Mouse (Mus musculus): ENCODE results near the gene Faf2. TPM values are rescaled to one million over a fixed set of nuclear protein-coding genes. Genes with fewer than 3 reads are reported as not detected.

Faf2 gene
- polyA plus RNA-seq (2021; fragmentation: Nextera tagmentation) = 32.3 and 53.8 TPM in 2 replicates
- long read RNA-seq, experiment 1, full-length matches to known transcripts = 97 of 138 reads
- long read RNA-seq, experiment 1, partial matches to known transcripts = 9 of 138 reads
- long read RNA-seq, experiment 1, other reads (novel, unspliced or antisense) = 32 of 138 reads
- long read RNA-seq, experiment 2, full-length matches to known transcripts = 19 of 39 reads
- long read RNA-seq, experiment 2, partial matches to known transcripts = 12 of 39 reads
- long read RNA-seq, experiment 2, other reads (novel, unspliced or antisense) = 8 of 39 reads

DNA sequence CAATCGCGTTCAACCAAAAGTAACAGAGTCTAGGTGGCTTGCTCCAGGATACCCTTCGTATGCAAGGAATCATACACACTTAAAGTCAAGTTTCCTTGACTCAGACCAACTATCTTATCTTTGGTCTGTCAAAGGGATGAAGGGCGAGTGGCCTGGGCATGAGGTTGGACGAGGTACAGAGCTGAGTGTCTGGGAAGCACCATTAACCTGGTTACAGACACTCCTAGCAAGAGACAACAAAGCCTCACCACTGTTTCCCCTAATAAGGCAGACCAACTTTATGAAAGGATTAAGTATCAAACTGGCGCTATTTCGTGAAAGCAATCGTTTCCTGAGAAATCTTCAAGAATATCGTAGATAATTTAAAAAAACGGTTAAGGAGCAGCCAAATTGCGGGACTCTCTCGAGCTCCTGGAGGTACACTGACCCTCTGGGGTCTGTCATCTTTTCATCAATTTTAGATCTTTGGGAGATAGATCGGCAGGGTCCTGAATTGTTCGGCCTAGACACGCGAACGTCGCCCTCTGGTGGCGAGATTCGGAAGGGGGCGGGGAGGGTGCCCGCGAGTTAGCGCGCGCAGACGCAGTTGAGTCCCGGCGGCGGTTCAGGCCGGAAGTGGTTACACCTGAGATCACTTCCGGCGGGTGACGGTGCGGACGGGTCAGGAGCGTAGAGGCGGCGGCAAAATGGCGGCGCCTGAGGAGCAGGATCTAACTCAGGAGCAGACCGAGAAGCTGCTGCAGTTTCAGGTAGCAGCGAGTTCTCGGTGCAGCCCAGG, at the start of gene Faf2:
TSS of gene Faf2 (plus strand) at position 630 of the 778 bp plus-strand sequence.

DNA sequence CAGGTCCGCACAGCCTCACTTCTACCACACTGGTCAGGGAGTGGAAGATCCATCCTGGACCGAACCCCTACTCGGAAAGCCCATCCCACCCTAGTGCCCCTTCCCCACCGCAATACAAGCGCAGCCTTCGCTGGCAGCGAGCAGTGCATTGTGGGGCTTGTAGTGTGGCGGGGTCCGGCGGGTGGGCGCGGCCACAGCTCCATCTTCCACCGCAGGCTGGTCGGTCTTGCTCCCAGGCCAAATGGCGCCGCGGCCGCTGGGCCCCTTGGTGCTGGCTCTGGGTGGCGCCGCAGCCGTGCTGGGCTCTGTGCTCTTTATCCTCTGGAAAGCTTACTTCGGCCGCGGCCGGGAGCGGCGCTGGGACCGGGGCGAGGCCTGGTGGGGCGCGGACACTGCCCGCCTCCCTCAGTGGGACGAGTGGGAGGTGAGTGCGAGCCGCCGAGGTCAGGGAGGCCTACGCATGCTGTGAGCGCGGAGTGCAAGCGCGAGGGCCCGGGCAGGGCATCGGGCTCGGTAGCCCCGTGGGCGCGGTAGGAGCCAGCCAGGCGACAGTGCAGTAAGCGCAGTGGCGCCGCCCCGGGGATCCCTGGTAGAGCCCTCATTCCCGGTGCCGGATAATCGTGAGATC, 46.6 kb upstream of the Faf2 start, which contains the start of gene Arl10:
TSS of gene Arl10 (plus strand) at position 162 of the 628 bp plus-strand sequence.

DNA sequence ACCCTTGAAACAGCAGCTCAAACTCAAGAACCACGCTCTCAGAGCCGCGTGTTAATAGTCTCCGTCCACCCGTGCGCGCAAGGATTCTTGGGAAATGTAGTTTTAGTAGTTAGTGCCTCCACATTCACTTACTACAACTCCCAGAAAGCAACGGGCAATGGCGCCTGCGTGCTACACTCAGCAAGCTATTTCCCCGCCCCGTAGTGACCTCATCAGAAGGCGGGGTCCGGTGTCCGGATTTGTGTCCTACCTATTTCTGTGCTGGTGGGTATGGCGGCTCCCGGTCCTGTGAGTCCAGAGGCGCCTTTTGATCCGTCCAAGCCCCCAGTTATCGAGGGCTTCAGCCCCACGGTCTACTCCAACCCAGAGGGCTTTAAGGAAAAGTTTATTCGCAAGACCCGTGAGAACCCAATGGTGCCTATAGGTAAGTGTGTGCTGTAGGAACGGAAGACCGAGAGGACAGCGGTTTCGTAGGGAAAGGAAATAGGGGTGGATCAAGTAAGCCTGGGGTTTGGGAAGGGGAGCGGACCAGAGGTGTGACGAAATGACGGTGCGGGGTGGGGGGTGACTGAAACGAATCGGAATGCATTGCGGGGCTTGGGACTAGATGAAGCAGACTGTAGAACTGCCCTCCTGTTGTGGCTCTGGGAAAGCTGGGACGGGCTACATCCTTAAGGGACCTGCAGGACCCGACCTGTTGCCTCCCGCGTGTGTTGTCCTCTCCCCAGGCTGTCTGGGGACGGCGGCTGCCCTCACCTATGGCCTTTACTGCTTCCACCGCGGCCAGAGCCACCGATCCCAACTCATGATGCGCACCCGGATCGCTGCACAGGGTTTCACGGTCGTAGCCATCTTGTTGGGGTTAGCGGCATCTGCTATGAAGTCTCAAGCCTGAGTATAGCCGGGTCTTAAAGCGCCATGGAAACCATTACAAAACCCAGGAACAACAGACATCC, 31.3 kb upstream of the Faf2 start, which contains the start of the genes Nop16 and Higd2a:
TSS of gene Nop16 (minus strand) at position 95 of the 956 bp plus-strand sequence.
TSS of gene Higd2a (plus strand) at position 212 of the 956 bp plus-strand sequence.

DNA sequence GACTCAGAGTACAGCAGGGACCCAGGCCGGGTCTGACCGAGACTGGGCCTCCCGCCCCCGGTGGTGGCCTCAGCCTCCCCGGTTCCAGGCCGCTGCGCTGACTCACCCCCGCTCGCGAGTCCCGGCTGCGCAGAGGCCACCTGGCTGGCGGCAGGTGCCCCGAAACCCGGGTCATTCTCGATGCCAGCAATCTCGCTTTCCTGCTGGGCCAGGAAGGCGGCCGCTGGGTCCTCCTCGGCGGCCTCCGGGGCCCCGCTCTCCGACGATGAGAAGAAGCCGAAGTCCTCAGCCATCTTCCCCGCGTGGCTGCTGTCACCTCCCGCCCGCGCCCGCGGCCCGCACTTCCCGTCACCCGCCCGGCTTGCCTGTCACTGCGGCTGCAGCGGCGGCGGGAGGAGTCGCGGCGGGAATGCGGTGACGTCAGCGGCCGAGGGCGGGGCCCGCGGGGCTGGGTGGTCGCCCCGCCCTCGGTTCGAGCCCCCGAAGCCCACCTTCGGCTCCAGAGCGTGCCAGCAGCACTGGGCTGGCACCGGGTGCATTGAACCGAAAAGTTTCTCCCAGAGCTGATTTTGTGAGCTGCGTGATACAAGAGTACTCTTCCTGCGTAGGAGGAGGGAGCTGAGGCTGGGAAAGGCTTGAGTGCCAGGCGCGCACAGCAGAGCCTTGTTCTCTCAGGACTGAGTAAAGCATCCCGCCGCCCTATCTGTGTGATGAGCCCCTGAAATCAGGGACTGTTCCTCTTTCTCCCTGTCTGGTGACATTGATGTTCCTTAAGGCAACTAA, 10.4 kb upstream of the Faf2 start, which contains the start of gene Cltb:
TSS of gene Cltb (minus strand) at position 373 of the 783 bp plus-strand sequence.

DNA sequence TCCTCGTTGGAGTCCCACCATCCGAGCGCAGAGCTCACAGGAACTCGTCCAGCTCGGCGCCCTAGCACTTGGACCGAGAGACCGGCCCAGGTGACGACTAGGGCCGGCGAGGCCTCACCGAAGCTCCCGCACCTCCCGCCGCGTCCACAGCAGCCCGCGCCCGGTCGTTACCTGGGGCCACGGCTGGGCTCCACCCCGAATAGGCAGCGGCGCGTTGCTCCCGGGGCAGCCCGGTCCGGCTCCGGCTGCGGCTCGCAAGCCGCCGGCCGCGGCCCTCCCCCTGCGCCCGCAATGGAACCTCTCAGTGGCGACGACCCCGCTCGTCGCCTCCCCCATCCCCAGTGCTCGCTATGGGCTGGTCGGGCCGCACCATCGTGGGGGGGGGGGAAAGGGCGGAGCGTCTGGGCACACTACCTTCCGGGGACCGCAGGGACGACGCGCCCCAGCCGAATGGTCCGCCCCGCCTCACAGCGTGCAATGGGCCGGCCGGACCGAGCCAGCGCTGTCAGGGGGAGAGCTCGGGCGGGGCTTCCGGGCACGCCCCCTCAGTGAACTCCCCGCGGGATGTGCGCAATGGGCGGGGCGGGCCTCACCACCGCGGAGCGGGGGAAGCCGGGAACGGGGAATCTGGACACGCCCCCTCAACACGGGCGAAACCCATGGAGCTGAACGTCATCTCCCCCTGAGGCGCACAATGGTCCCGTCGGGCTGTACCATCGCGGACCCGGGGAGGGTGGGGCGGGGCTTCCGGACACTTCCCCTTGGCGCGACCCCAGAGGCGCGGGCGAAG, 72.2 kb downstream of the Faf2 start, which contains the start of gene Rnf44:
TSS of gene Rnf44 (minus strand) at position 350 of the 790 bp plus-strand sequence.

DNA sequence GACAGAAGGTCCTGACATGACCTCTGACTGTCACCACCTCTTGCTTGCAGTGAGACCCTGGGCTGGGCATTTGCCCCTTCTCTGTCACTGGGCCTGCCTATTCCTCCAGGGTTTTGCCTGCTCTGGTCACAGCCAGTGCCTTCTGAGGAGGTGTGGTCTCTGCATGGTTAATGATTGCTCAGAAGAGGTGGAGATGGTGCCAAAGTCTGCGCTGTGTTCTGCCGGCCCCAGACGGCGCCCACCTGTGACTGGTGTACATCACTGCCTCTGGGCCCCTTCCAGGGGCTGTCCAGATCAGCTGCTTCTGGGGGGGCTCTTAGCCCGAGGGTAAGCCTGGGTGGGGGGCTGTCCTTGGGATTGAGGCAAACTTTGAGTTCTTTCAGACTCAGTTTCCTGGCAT, 79.7 kb downstream of the Faf2 start, which contains the start of gene Cdhr2:
TSS of gene Cdhr2 (plus strand) at position 219 of the 400 bp plus-strand sequence.

Other genes starting within 250 kb of the Faf2 start
- gene Thoc3, start 152.9 kb upstream of the Faf2 start, polyA plus RNA-seq (2021; fragmentation: Nextera tagmentation) = 37.9 and 59.1 TPM in 2 replicates
- 4.8 and 5.1 TPM in 2 replicates for gene Simc1, start 118.0 kb upstream of the Faf2 start, polyA plus RNA-seq (2021; fragmentation: Nextera tagmentation)
- gene 4833439L19Rik, start 56.3 kb upstream of the Faf2 start, polyA plus RNA-seq (2021; fragmentation: Nextera tagmentation) = 144 and 231 TPM in 2 replicates
- 29.6 and 29.7 TPM in 2 replicates for gene Arl10, start 46.8 kb upstream of the Faf2 start, polyA plus RNA-seq (2021; fragmentation: Nextera tagmentation)
- gene Nop16, start 31.7 kb upstream of the Faf2 start, polyA plus RNA-seq (2021; fragmentation: Nextera tagmentation) = 26.8 and 33.1 TPM in 2 replicates
- 459 and 466 TPM in 2 replicates for gene Higd2a, start 31.6 kb upstream of the Faf2 start, polyA plus RNA-seq (2021; fragmentation: Nextera tagmentation)
- gene Cltb, start 10.4 kb upstream of the Faf2 start, polyA plus RNA-seq (2021; fragmentation: Nextera tagmentation) = 327 and 401 TPM in 2 replicates
- gene Rnf44, start 72.1 kb downstream of the Faf2 start, polyA plus RNA-seq (2021; fragmentation: Nextera tagmentation) = 51.4 and 177 TPM in 2 replicates
- gene Cdhr2, start 79.7 kb downstream of the Faf2 start, polyA plus RNA-seq (2021; fragmentation: Nextera tagmentation) = 0.27 and 0.29 TPM in 2 replicates
- gene Gprin1, start 128.1 kb downstream of the Faf2 start, polyA plus RNA-seq (2021; fragmentation: Nextera tagmentation) = 9.8 and 42.2 TPM in 2 replicates
- gene Sncb, start 144.8 kb downstream of the Faf2 start, polyA plus RNA-seq (2021; fragmentation: Nextera tagmentation) = 50.2 and 213 TPM in 2 replicates
- gene Eif4e1b, start 162.2 kb downstream of the Faf2 start, polyA plus RNA-seq (2021; fragmentation: Nextera tagmentation) = not detected in 2 replicates
- gene Tspan17, start 167.6 kb downstream of the Faf2 start, polyA plus RNA-seq (2021; fragmentation: Nextera tagmentation) = 148 and 156 TPM in 2 replicates